Mouse (Mus musculus): ENCODE data around the gene Nans.

Gene Nans

DNA sequence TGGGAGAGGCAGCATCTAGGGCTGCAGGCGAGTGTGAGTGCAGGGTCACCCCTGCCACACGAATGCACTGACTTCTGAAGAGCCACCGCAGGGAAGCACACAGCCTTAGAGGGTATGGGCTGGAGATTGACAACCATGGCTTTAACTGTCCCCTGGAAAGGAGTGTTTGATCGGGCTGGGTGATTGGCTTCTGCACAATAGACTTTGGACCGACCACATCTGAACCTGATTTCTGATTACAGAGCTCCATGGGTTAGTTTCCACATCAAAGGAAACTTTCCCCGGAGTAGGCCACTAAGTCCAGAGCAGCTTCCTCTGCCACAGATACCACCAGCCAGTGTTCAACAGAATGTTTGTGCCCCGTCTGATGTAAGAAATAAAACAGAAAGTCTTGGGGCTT lies 40.7 kb downstream of the Nans start:
- in situ Hi-C loops (cut with MboI, MseI): loop anchor here in 1 of 2 experiments (10.0 kb wide), 1 partner anchor 65 kb away; no protein-coding TSS in a partner anchor

DNA sequence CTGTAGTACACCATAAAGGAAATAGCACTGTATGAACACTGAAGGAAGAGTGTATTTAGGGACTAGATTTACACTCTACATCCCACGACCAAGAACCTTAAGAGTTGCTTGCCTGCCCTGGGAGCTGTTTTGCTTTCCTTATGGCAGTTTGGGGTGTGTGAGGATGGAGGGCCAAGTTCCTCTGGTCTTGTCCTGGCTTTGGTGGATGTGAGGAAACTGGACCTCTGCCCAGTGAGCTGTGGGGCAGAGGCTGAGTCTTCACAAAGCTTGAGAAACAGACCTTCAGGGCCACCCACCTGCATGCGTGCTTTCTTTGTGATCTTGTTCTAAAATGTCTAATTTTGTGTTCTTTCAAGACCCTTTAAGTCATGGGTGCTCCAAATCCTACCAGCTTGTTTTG lies 43.5 kb downstream of the Nans start:
- in situ Hi-C loops (cut with MboI, MseI): loop anchor here in 1 of 2 experiments (10.0 kb wide), 1 partner anchor 62 kb away; no protein-coding TSS in a partner anchor

DNA sequence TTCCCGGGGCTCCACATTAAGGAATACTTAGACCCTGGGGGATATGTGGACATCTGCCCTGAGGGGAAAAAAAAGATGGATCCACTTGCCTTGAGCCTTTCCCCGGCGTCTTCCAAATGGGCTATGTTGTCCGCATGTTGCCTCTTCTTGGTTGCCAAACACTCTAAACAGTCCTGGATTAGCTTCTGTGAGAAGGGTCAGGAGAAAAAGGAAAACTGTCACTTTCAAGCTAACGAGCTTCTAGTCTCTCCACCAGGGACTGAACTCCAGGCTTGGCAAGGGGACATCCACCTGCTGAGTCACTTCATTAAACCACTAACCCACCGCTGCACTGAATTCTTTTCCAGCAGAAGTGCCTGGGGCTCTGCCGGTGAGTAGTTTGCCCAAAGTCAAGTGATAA lies 43.9 kb downstream of the Nans start:
- in situ Hi-C loops (cut with MboI, MseI): loop anchor here in 1 of 2 experiments (10.0 kb wide), 1 partner anchor 62 kb away; no protein-coding TSS in a partner anchor

GRCm38 (mm10) chr4:46533934-46534720 lies 45.1 kb downstream of the Nans start:
- in situ Hi-C loops (cut with MboI, MseI): loop anchor here in 1 of 2 experiments (10.0 kb wide), 1 partner anchor 61 kb away; no protein-coding TSS in a partner anchor

DNA sequence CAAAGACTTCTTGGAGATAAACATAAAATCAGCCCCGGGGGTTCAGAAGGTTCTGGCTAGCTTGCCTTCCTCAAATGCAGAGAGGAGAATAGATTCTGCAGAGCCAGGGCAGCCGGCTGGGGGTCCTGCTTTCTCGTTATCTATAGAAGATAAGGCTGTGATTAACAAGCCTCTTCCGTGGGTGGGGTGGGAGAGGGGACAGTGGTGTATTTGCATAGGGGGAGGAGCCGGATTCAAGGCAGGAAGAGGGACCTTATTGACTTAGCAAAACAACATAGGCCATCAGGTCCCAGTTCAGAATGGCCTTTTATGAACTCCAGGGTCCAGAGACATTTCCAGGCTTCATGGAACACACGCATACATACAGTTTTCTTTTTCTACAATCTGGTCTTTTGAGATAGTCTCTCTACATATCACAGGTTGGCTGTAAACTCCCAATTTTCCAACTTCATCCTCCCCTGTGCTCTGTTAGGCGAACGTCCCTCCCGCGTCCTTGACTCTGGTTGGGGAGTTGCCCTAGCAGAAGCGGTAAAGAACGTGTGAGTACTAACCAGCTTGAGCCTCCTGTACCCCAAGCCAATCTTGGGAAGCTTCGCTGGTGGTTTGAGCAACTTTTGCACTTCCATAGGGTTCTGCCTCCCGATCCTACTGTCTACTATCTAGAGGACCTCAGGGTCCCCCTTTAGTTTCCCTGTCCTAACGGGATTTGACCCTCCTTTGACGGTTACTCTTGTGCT lies 46.2 kb downstream of the Nans start:
- in situ Hi-C loops (cut with MboI, MseI): loop anchor here in 1 of 2 experiments (10.0 kb wide), 1 partner anchor 60 kb away; no protein-coding TSS in a partner anchor

DNA sequence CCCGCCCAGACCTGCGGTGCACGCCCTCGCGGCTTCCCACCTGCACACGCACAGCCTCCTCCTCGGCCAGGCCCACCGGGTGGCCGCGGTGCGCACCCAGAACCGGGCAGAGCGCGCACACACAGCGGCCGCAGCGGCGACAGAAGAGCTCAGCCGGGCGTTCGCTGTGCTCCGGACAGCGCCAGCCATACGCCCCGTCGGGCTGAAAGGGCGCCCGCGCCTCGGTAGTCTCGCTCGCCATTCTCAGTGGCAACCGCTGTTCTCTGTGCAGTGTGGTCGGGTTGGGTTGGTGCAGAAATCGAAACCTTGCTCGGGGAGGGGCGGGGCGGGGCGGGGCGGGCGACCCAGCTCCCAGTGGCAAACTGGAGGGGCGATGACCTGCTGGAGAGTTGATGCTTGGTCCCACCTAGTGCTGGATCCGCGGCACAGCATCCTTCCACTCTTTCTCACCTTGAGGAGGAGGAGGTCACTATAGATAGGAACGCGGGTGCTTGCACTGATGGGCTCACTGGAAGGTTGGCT lies 46.9 kb downstream of the Nans start, which contains the start of gene Trim14:
Gene Trim14, minus strand, starts transcription at position 302 of the 522 bp plus-strand sequence.
- in situ Hi-C loops (cut with MboI, MseI): loop anchor here in 1 of 2 experiments (10.0 kb wide), 1 partner anchor 59 kb away; no protein-coding TSS in a partner anchor

- in situ Hi-C loops (cut with MboI, MseI): loop anchor here in 1 of 2 experiments (10.0 kb wide), 1 partner anchor 56 kb away; no protein-coding TSS in a partner anchor
Observed at GRCm38 (mm10) chr4:46539167-46539566, 50.1 kb downstream of the Nans start.

DNA sequence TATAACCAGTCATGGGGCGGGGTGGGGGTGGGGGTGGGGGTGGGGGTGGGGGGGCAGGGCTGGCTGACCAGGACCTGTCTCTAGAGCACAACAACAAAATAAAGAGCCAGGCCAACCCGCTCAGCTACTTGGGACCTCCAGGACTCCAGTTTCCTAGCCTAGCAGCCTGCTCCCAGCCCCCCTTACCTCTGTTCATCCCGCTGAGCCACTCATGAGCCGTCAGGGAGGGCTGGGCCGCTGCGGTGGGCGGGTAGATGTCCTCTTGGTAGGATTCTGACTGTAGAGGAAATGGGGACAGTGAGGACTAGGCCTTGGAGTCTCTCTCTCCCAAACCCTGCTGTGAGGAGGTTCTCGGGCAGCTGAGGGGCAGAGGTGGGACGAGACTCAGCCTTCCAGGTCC lies 52.7 kb downstream of the Nans start:
- in situ Hi-C loops (cut with MboI, MseI): loop anchor here (10.0 kb wide), 2 partner anchors 53 to 113 kb away; partner anchors contain the start of gene Tbc1d2 (in 1 of the 2)

DNA sequence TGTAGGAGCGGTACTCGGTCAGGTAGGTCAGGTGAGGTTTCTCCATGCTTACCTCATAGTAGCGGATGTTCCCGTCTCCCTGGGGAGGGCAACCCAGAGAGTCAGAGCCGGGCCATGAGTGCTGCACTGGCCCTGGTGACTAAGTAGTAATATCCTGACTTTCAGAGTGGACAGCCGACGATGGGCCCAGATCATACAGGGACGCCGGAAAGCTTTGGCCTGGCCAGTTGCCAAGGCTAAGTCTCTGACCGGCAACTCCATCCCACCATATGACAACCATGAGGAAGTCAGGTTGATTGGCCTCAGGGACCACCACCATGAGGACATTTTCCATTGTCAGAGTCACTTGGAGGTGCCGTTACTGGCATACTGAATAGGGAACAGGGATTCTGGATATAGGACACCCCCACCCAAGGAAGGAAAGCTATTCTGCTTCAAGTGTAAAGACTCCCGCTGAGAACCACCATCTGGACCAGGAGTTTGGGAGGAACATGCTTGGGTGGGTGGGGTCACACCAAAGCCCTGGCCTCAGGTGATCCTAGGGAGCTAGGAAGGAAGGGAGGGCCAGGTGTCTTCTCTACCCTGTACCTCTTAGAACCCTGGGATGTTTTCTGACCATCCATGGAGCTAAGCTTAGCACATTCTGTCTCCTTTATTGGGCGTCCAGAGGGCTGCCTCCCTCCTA lies 54.5 kb downstream of the Nans start:
- in situ Hi-C loops (cut with MboI, MseI): loop anchor here (10.0 kb wide), 2 partner anchors 51 to 111 kb away; partner anchors contain the start of gene Tbc1d2 (in 1 of the 2)

- in situ Hi-C loops (cut with MboI, MseI): loop anchor here (10.0 kb wide), 2 partner anchors 50 to 110 kb away; partner anchors contain the start of gene Tbc1d2 (in 1 of the 2)
Observed at GRCm38 (mm10) chr4:46544313-46544712, 55.3 kb downstream of the Nans start.

- in situ Hi-C loops (cut with MboI, MseI): loop anchor here (10.0 kb wide), 2 partner anchors 49 to 109 kb away; partner anchors contain the start of gene Tbc1d2 (in 1 of the 2)
Observed at GRCm38 (mm10) chr4:46545498-46545897, 56.5 kb downstream of the Nans start.

DNA sequence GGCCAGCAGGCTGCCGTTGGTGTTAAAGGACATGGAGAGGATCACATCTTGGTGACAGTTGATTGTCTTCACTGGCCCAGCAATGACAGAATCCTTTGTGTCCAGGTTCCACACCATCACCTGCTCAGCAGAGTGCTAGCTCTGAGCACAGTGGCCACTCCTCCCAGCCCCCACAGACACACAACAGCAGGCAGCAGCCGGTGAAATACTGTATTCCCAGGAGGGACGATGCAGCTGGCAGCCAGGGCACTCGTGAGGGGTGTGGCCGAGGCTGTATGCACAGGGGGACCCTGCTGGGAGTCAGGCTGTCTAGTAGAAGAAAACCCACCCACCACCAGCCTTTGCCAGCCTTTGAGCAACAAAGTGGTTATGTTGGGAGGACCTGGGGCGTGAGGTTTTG lies 57.7 kb downstream of the Nans start:
- in situ Hi-C loops (cut with MboI, MseI): loop anchor here (10.0 kb wide), 2 partner anchors 48 to 108 kb away; partner anchors contain the start of gene Tbc1d2 (in 1 of the 2)

- in situ Hi-C loops (cut with MboI, MseI): loop anchor here (10.0 kb wide), 2 partner anchors 45 to 105 kb away; partner anchors contain the start of gene Tbc1d2 (in 1 of the 2)
Observed at GRCm38 (mm10) chr4:46549979-46550378, 60.9 kb downstream of the Nans start.

DNA sequence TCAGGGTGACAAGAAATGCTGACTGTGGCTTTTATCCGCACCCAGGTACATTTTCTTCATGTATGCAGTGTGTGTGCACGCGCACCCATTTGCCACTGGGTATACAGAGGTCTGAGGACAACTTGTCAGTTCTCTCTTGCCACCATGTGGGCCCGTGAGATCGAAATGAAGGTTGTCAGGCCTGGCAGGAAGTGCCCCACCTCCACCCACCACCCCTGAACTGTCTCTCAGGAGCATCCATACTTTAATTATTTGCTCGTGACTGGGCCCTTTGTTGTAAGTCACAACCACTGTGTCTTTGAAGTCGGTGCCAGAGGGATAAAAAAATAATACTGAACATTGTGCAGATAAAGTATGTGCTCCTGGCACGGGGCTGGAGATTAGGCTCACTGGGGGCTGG lies 61.4 kb downstream of the Nans start:
- in situ Hi-C loops (cut with MboI, MseI): no loop called here
